Comparison of ENCODE assay signal across 12 mouse cellular contexts in the genomic region with DNA sequence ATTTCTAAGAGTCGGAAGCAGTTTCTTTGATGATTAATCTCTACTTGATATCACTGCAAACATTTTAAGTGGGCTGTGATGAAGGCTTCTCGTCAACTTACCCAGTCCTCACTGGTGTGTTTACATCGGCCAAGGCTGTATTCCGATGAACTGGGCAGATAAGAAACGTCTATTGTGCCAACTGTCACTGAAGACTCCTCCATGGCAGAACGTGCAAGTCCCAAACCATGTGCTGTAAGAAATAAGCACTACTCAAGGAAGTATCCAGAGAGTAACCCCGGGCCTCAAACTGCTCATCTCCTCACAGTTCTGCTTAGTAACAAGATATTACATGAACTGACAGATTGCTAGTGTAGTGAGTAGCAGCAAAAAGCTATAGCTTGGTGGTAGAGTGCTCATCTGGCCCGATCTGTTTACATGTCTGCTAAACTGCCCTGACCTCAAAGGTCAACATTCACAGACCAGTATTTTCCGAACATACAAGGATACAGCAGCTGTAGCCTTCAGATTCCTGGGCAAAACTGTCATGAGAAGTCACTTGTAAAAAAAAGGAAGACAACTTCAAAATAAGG. TPM values are rescaled to one million over a fixed set of nuclear protein-coding genes. Genes with fewer than 3 reads are reported as not detected.
DNase-seq lines count a peak whose midpoint lies in the region; ATAC-seq and TF ChIP-seq lines count a peak whose summit lies in the region.
"Had no signal": no experiment of that assay in that cellular context is flagged by ENCODE, and none has a peak within 500 bp of the region (broad histone marks: within the 10 kb centered on the region; RNA-seq: fewer than 3 reads in every experiment).

No protein-coding gene starts in this region.

- 48% methylated on average over 9 of the region's 9 CpGs for WGBS in heart, adult 2 months
- WGBS in heart, embryonic 11.5 days (ENCODE audit: insufficient replicate concordance): 57% methylated on average over 9 of the region's 9 CpGs
- WGBS in lung, embryonic 14.5 days: 13% methylated on average over 9 of the region's 9 CpGs
- 21% methylated on average over 9 of the region's 9 CpGs for WGBS in lung, adult 2 months

- no peaks in the 10 kb centered on the region for H3K9me3 ChIP-seq in heart, embryonic 11.5 days (replicated peaks; ENCODE audit: control insufficient read depth, low read length)
- no peaks in the 10 kb centered on the region for H3K9me3 ChIP-seq in lung, embryonic 14.5 days (ENCODE audit: low read depth, low read length)
- H3K9me3 ChIP-seq: neural tube, embryonic 12.5 days had no signal

- H3K4me2 ChIP-seq in heart, embryonic 11.5 days: no peak overlapping the region
- peak overlapping the region; percentile 85 for H3K4me2 ChIP-seq in lung, embryonic 14.5 days

- H3K27ac ChIP-seq in heart, adult 2 months: peak overlapping the region; percentile 91
- H3K27ac ChIP-seq in heart, embryonic 11.5 days (ENCODE audit: low read depth, low read length): no peak overlapping the region
- peak overlapping the region; percentile 24; the same call in 1 of the 2 replicates for H3K27ac ChIP-seq in lung, embryonic 14.5 days (ENCODE audit: low read depth)
- H3K27ac ChIP-seq in brown adipose tissue, adult 24 weeks (replicated peaks; ENCODE audit: low read depth, low read length): peak overlapping the region; percentile 89
- H3K27ac ChIP-seq: neural tube, embryonic 12.5 days had no signal

- TF ChIP-seq EP300 in heart, adult 2 months (IDR thresholded peaks at IDR 0.05; ENCODE audit: insufficient read depth, low read depth, low read length): no peak

- no peak for ATAC-seq in heart, embryonic 11.5 days (replicated peaks; ENCODE audit: insufficient number of reproducible peaks, low FRiP score, low TSS enrichment)
- ATAC-seq in lung, embryonic 14.5 days (ENCODE audit: insufficient read depth): no peak

- DNase-seq in heart, adult 2 months: no peak
- DNase-seq in lung, embryonic 14.5 days: peak; percentile 51
- no peak for DNase-seq in lung, adult 2 months
- peak; percentile 3 for DNase-seq in naive thymus-derived CD4-positive, alpha-beta T cell, adult 2 months (ENCODE audit: low read depth)
- DNase-seq in right cerebral cortex, postnatal 36 days (ENCODE audit: low spot score in 2 of 2): no peak
- no peak for DNase-seq in left cerebral cortex, postnatal 4 days
- DNase-seq: B cell, adult 2 months; cerebellum, postnatal 14 days; thymus, postnatal 4 days had no signal

- H3K4me3 ChIP-seq in heart, adult 2 months: peak overlapping the region; percentile 96; the same call in 1 of the 2 replicates
- no peak overlapping the region for H3K4me3 ChIP-seq in heart, embryonic 11.5 days (ENCODE audit: low read depth, low read length)
- H3K4me3 ChIP-seq in lung, embryonic 14.5 days (ENCODE audit: low read depth, low read length): 0 out of 2 replicates have a peak overlapping the region, but pooled peaks have one; percentile 11
- no peak overlapping the region for H3K4me3 ChIP-seq in lung, adult 2 months (replicated peaks; ENCODE audit: extremely low read depth, low read depth, low read length)
- peak overlapping the region; percentile 31 for H3K4me3 ChIP-seq in brown adipose tissue, adult 24 weeks (ENCODE audit: insufficient read depth, low read depth, low read length)

- H3K79me2 ChIP-seq in heart, adult 2 months (replicated peaks; ENCODE audit: control insufficient read depth, insufficient read depth, low read length): peaks cover 3% of the 10 kb centered on the region; the same call in 1 of the 2 replicates

- TF ChIP-seq CTCF in heart, adult 2 months (IDR thresholded peaks at IDR 0.05): no peak
- no peak for TF ChIP-seq CTCF in lung, embryonic 14.5 days (IDR thresholded peaks at IDR 0.05; ENCODE audit: low read depth)
- TF ChIP-seq CTCF in lung, adult 2 months (IDR thresholded peaks at IDR 0.05; ENCODE audit: insufficient read depth, low read length): no peak

- H3K4me1 ChIP-seq in heart, adult 2 months (ENCODE audit: control insufficient read depth, insufficient read depth, low read length): peaks cover 7% of the 10 kb centered on the region
- peaks cover 9% of the 10 kb centered on the region for H3K4me1 ChIP-seq in heart, embryonic 11.5 days (ENCODE audit: control insufficient read depth, insufficient read depth, low read length)
- H3K4me1 ChIP-seq in lung, embryonic 14.5 days (ENCODE audit: insufficient read depth): peaks cover 18% of the 10 kb centered on the region
- peaks cover 11% of the 10 kb centered on the region for H3K4me1 ChIP-seq in lung, adult 2 months (ENCODE audit: control insufficient read depth, insufficient read depth, low read length)
- H3K4me1 ChIP-seq in brown adipose tissue, adult 24 weeks (ENCODE audit: control insufficient read depth, insufficient read depth, insufficient read length, low read length): peaks cover 2% of the 10 kb centered on the region; the same call in 1 of the 2 replicates

- H3K27me3 ChIP-seq in heart, adult 2 months (ENCODE audit: control insufficient read depth, insufficient read depth, low read length): no peaks in the 10 kb centered on the region
- H3K27me3 ChIP-seq in heart, embryonic 11.5 days (ENCODE audit: control insufficient read depth, insufficient read depth, low read length): no peaks in the 10 kb centered on the region
- H3K27me3 ChIP-seq in lung, embryonic 14.5 days (ENCODE audit: insufficient read depth, low read length): no peaks in the 10 kb centered on the region
- H3K27me3 ChIP-seq: neural tube, embryonic 12.5 days had no signal

- intact Hi-C loops in heart, adult 2 months (cut with DNase I): loop anchor here (10.0 kb wide), 1 partner anchor 207 kb away; no protein-coding TSS in a partner anchor
- intact Hi-C loops in left cerebral cortex, postnatal 4 days (cut with DNase I): loop anchor here (5.0 kb wide), 1 partner anchor 110 kb away; no protein-coding TSS in a partner anchor

- peak overlapping the region; percentile 35; the same call in 1 of the 2 replicates for H3K9ac ChIP-seq in heart, adult 2 months (ENCODE audit: low read depth, low read length)
- no peak overlapping the region for H3K9ac ChIP-seq in heart, embryonic 11.5 days (ENCODE audit: low read depth, low read length)
- H3K9ac ChIP-seq in lung, embryonic 14.5 days: no peak overlapping the region

- no peak for TF ChIP-seq POLR2A in heart, adult 2 months (IDR thresholded peaks at IDR 0.05; ENCODE audit: insufficient read depth, low read depth, low read length)
- TF ChIP-seq POLR2A in lung, adult 2 months (IDR thresholded peaks at IDR 0.05; ENCODE audit: borderline replicate concordance, extremely low read depth, low read depth, low read length): no peak

- peaks cover 26% of the 10 kb centered on the region for H3K36me3 ChIP-seq in heart, adult 2 months (ENCODE audit: control insufficient read depth, insufficient read depth, low read length)
- no peaks in the 10 kb centered on the region for H3K36me3 ChIP-seq in heart, embryonic 11.5 days (ENCODE audit: control insufficient read depth, insufficient read depth, low read length)
- H3K36me3 ChIP-seq in lung, embryonic 14.5 days (ENCODE audit: insufficient read depth): peaks cover 22% of the 10 kb centered on the region

RNA-seq across cellular contexts. Expression of a gene that starts 29.6 kb away (rescaled TPM):
- total RNA-seq in heart, adult 2 months (2021): 100 to 1,000 TPM; 149 to 173 TPM
- polyA plus RNA-seq in heart, adult 2 months (2012; rRNA removed): 75.4 and 121 TPM in 2 replicates
- polyA plus RNA-seq in heart, embryonic 11.5 days (2014; fragmentation: Nextera tagmentation; extraction: Ambion mirVana): 9.9 and 11.0 TPM in 2 replicates
- 29.4 and 31.0 TPM in 2 replicates for polyA plus RNA-seq in lung, embryonic 14.5 days (2014; fragmentation: Nextera tagmentation; extraction: Ambion mirVana)
- polyA plus RNA-seq in lung, adult 2 months (2012; rRNA removed): 59.0 and 70.8 TPM in 2 replicates
- polyA plus RNA-seq in brown adipose tissue, adult 24 weeks (2012; ENCODE audit: insufficient read depth, insufficient read length, missing spikeins): 110 and 122 TPM in 2 replicates
- total RNA-seq in left cerebral cortex, postnatal 4 days (2021): 10 to 100 TPM; 47.3 to 47.5 TPM

Comparison
In these comparisons a context has a peak if more than half of its experiments do, and no peak if none do; other contexts are left out.
1. DNase-seq: peak in lung, embryonic 14.5 days (single experiment) and naive thymus-derived CD4-positive, alpha-beta T cell, adult 2 months (single experiment); none in heart, adult 2 months (0 of 2), lung, adult 2 months (single experiment), right cerebral cortex, postnatal 36 days (0 of 2) and left cerebral cortex, postnatal 4 days (single experiment).
2. H3K4me3 ChIP-seq: peak in heart, adult 2 months (single experiment), lung, embryonic 14.5 days (single experiment) and brown adipose tissue, adult 24 weeks (single experiment); none in heart, embryonic 11.5 days (single experiment) and lung, adult 2 months (single experiment).